ENCODE assay signal across 17 mouse cellular contexts in genomic region chr14:47105755-47106154, GRCm38 (mm10).
"Had no signal": no experiment of that assay in that cellular context is flagged by ENCODE, and none has a peak within 500 bp of the region (broad histone marks: within the 10 kb centered on the region; RNA-seq: fewer than 3 reads in every experiment).

No protein-coding gene starts in this region.

- H3K36me3 ChIP-seq: liver, embryonic 12.5 days; midbrain, embryonic 10.5 days; neural tube, embryonic 13.5 days; stomach, embryonic 15.5 days had no signal

- DNase-seq: kidney, postnatal 10 days; kidney, postnatal 4 days; layer of hippocampus, postnatal 36 days; lung, postnatal 10 days; lung, postnatal 4 days; midbrain, embryonic 14.5 days; retina, postnatal 1 day; right cerebral cortex, postnatal 4 days; spleen, adult 18-20 months; thymus, postnatal 4 days had no signal

- H3K4me3 ChIP-seq: layer of hippocampus, adult 2 months; limb, embryonic 15.5 days; liver, embryonic 12.5 days; midbrain, embryonic 10.5 days; myocyte; neural tube, embryonic 13.5 days; stomach, embryonic 15.5 days had no signal

- H3K27me3 ChIP-seq: limb, embryonic 15.5 days; liver, embryonic 12.5 days; neural tube, embryonic 13.5 days; stomach, embryonic 15.5 days had no signal
